Mouse (Mus musculus) kidney, embryonic 14.5 days (tissue): ENCODE results near the gene Ppp2r5b. TPM values are rescaled to one million over a fixed set of nuclear protein-coding genes. Genes with fewer than 3 reads are reported as not detected.
A peak's percentile ranks its signal among the peaks of the same experiment; 100 is the strongest.

Experiments
- ATAC-seq: fragments of 200-750 bp; cut with Nextera tagmentation; 2 replicates; pipeline ENCODE4 v1.8.0; 2017; ENCODE audit warnings: moderate number of reproducible peaks, mild to moderate bottlenecking, moderate TSS enrichment, moderate library complexity; ENCODE audit not compliant: low FRiP score, low TSS enrichment
- H3K27ac ChIP-seq: fragments of 300-500 bp; sonication (generic); 2 replicates; pipeline ENCODE4 v1.5.1; 2014; ENCODE audit warnings: low read depth, mild to moderate bottlenecking, low read length, moderate library complexity, mixed read lengths
- H3K27me3 ChIP-seq: fragments of 300-500 bp; sonication (generic); 2 replicates; pipeline ENCODE4 v1.6.1; 2014; ENCODE audit warnings: mild to moderate bottlenecking, low read length; ENCODE audit not compliant: control insufficient read depth, insufficient read depth
- H3K36me3 ChIP-seq: fragments of 300-500 bp; sonication (generic); 2 replicates; pipeline ENCODE4 v1.6.1; 2014; ENCODE audit warnings: low read length, mixed read lengths; ENCODE audit not compliant: control insufficient read depth, insufficient read depth
- H3K4me1 ChIP-seq: fragments of 300-500 bp; sonication (generic); 2 replicates; pipeline ENCODE4 v1.6.1; 2014; ENCODE audit warnings: low read length, mixed read lengths; ENCODE audit not compliant: control insufficient read depth, insufficient read depth
- H3K4me2 ChIP-seq: fragments of 300-500 bp; sonication (generic); replicated peaks from 2 replicates; pipeline ENCODE4 v1.6.1; 2014; ENCODE audit warnings: low read depth, mild to moderate bottlenecking, low read length
- H3K4me3 ChIP-seq: fragments of 300-500 bp; sonication (generic); 2 replicates; pipeline ENCODE4 v1.5.1; 2014; ENCODE audit warnings: mild to moderate bottlenecking, low read length
- H3K9ac ChIP-seq: fragments of 300-500 bp; sonication (generic); 2 replicates; pipeline ENCODE4 v1.6.1; 2014; ENCODE audit warnings: low read depth, mild to moderate bottlenecking, low read length, moderate library complexity
- H3K9me3 ChIP-seq: fragments of 300-500 bp; sonication (generic); 2 replicates; pipeline ENCODE4 v1.6.1; 2016; ENCODE audit warnings: low read length; ENCODE audit not compliant: control insufficient read depth
- WGBS: fragments of 180-500 bp; shearing (Covaris S2); extraction: QIAGEN DNeasy Blood & Tissue Kit; methylation state at CpG from one replicate; pipeline ENCODE4 v1.1.7; 2014; 5-methylcytosine and 5-hydroxymethylcytosine counted together
- polyA plus RNA-seq: library from polyadenylated mRNA; unstranded; fragments of >200 nt; fragmentation: Nextera tagmentation; extraction: Ambion mirVana; gene quantifications from 2 replicates; pipeline ENCODE4 v1.2.1, GENCODE M21; 2014

Ppp2r5b gene
- polyA plus RNA-seq = 16.4 and 19.7 TPM in 2 replicates

DNA sequence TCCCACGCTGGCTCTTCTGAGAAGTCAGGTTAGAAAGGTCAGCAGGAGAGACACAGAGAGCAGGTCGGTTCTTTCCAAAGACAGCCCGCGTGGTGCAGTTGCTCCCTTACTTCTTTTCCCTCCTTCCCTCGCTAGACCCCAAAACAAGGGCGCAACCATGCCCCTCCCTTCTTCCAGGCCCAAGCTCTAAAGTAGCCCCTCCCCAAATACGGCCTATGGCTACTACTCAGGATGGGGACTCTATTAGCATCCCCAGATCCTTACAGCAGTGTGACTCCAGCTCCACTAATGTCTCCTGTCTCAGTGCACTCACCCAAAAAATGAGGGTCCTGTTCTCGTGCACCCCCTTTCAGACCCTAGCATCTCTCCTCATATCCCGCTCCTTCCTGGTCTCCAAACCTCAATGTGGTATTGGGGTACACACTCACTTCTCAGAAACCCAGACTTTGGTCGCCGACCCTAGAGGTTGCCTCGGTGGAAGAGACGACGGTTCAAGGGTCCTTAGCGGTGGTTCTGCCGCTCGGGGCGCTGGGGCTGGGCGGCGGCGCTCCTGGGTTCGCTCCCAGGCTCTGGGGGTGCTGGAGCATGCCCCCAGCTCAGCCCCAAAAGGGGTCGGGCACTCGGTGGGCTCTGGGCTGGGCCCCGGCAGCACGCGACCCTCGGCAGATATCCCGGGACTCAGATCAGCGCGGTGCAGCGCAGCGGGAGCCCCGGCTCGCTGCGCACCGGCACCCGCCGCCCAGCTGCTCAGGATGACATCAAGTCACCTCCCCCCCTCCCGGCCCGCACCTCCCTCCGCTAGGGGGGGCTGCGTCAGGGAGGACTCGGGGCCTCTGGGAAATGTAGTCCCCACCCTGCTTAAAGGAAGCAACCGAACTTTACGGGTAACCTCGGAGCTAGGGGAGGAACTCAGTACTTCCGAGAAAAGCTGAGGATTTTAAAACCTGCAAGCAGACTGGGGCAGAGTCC lies at the start of gene Ppp2r5b:
TSS of gene Ppp2r5b (minus strand) at position 789 of the 969 bp plus-strand sequence.
- Histone ChIP-seq H3K36me3 (peaks cover 19% of the 10 kb centered on the region; the same call in 1 of the 2 replicates), H3K9me3 (no peaks in the 10 kb centered on the region), H3K4me1 (peaks cover 17% of the 10 kb centered on the region), H3K27me3 (no peaks in the 10 kb centered on the region), H3K4me2 (peak within 1 kb of the TSS; percentile 88), H3K9ac (peak within 1 kb of the TSS; percentile 79), H3K27ac (peak within 1 kb of the TSS; percentile 96), H3K4me3 (peak within 1 kb of the TSS; percentile 76)
- WGBS = 1% methylated on average over 48 of the region's 48 CpGs
- peak; percentile 91 for ATAC-seq

DNA sequence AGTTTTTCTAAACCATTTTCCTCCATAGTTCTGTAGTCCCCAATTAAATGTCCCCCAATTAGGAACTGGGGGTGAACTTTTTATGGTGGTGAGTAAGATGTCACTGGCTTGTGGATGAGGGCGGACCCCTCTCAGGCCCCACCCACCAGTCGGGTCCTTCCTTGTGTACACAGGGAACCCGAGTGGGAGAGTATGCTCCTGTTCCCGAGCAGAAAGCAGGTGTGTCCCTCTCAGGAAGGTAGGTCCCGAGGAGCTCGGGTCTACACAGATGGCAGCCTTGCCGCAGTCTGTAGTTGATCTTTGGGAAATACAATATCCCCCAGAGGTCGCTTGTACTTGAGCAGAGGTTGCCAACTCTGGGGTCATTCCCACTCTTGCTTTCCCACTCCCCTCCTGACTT lies 49.6 kb upstream of the Ppp2r5b start:
- no peak for ATAC-seq
- H3K36me3 ChIP-seq = peaks cover 68% of the 10 kb centered on the region
- WGBS = 69% methylated on average over 8 of the region's 8 CpGs

DNA sequence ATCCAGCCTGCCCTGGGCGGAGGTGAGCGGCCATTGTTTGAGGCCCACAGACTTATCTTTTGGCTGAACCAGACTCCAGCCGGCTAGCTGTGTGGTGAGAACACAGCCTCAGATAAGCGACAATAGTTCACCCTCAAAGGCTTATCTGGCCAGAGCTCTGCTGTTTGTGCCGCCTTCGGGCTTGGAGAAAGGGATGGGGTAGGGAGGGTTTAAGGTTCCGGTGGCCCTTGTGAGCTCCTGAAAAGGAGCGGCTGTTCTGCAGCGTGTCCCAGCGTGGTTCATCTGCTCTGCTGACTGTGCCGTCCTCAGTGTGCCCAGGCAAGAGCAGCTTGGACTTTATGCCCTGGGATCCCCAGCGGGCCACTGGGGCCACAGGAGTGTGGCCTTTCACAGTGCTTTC lies 48.8 kb upstream of the Ppp2r5b start:
- Histone ChIP-seq H3K4me2 (no peak overlapping the region), H3K4me3 (no peak overlapping the region), H3K9ac (no peak overlapping the region), H3K36me3 (peaks cover 69% of the 10 kb centered on the region), H3K27me3 (no peaks in the 10 kb centered on the region), H3K4me1 (peaks cover 7% of the 10 kb centered on the region), H3K27ac (no peak overlapping the region), H3K9me3 (no peaks in the 10 kb centered on the region)
- no peak for ATAC-seq
- WGBS = 95% methylated on average over 12 of the region's 12 CpGs

More for the DNA sequence above, 49.6 kb upstream of the Ppp2r5b start:
- Histone ChIP-seq H3K9ac (no peak overlapping the region), H3K4me1 (no peaks in the 10 kb centered on the region), H3K27ac (no peak overlapping the region), H3K4me2 (no peak overlapping the region), H3K4me3 (no peak overlapping the region), H3K9me3 (no peaks in the 10 kb centered on the region), H3K27me3 (no peaks in the 10 kb centered on the region)

DNA sequence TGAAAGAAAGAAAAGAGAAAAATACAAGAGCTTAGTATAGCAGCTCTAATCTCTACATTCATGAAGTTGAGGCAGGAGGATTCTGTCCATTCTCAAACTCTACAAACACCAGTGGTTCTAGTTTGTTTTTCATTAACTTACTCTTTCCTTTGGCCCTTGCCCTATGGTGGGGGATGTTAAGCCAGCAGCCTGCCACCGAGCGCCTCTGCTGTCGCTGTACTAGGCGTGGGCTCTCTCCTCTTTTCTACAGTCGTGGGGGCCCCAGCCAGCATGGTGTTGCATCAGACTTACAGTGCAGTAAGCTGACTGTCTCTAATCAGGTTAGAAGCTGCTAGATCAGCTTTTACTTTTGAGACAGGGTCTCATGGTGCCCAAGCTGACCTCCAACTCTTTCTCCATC lies 47.3 kb upstream of the Ppp2r5b start:
- Histone ChIP-seq H3K36me3 (peaks cover 70% of the 10 kb centered on the region), H3K27ac (no peak overlapping the region), H3K27me3 (no peaks in the 10 kb centered on the region), H3K9me3 (no peaks in the 10 kb centered on the region), H3K4me2 (no peak overlapping the region), H3K9ac (no peak overlapping the region), H3K4me1 (peaks cover 22% of the 10 kb centered on the region), H3K4me3 (no peak overlapping the region)
- ATAC-seq = no peak
- 89% methylated on average over 5 of the region's 5 CpGs for WGBS

DNA sequence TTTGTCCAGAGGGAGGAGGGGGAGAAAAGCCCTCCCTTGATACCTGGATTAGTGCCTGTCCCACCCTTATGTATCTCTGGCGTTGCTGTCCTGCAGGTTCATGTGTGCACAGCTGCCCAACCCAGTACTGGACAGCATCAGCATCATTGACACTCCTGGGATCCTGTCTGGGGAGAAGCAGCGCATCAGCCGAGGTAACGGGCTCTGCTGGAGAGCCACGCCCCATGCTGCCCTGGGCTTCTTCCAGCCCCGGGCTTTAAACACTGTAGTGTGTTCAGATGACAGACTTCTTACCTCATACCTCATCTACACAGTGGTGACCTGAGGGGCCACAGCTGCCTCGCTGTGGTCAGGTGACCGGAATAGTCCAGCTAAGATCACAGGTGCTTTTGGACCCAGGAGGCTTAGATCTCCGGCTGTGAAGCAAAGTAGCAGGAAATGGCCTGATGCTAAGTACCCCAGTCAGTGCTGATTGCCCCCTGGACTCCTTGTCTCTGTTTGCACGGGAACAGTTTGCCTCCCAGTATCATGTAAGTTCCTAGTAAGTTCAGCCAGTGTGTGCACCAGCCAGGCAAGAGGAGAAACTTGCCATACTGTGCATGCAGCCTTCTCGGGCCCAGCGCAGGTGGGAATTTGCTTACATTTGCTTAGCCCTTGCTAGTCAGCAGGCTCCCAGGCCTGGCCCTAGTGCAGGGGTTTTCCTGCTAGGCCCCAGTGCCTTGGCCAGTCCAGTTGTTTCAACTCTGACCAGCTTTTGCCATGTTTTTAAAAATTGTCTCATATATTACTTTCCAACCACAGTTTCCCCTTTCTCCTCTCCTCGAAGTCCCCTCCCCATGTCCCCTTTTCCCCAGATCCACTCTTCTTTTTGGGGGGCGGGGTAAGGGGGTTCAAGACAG lies 45.7 kb upstream of the Ppp2r5b start:
- H3K36me3 ChIP-seq = peaks cover 59% of the 10 kb centered on the region
- no peak for ATAC-seq
- 77% methylated on average over 14 of the region's 14 CpGs for WGBS
- no peak overlapping the region for H3K4me3 ChIP-seq
- no peak overlapping the region for H3K9ac ChIP-seq
- H3K27me3 ChIP-seq = no peaks in the 10 kb centered on the region
- H3K9me3 ChIP-seq = no peaks in the 10 kb centered on the region
- H3K4me2 ChIP-seq = no peak overlapping the region
- peaks cover 22% of the 10 kb centered on the region for H3K4me1 ChIP-seq
- no peak overlapping the region for H3K27ac ChIP-seq

DNA sequence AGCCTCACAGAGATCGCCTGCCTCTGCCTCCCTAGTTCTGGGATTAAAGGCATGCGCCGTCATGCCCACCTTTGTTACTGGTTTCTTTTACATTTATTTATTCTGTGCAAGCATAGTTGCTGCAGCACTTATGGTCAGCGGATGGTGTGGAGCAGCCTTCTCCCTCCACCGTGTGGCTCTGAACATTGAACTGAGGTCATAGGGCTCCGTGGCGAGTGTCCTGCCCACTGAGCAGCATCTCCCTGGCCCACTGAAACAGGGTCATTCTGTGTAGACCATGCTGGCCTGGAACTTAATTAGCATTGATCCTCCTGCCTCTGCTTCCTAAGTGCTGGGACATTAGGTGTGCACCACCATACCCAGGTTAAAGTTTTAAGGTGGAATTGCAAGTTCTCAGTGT lies 44.9 kb upstream of the Ppp2r5b start:
- Histone ChIP-seq H3K27ac (no peak overlapping the region), H3K4me1 (peaks cover 25% of the 10 kb centered on the region), H3K27me3 (no peaks in the 10 kb centered on the region), H3K9me3 (no peaks in the 10 kb centered on the region), H3K36me3 (peaks cover 55% of the 10 kb centered on the region), H3K9ac (no peak overlapping the region), H3K4me3 (no peak overlapping the region), H3K4me2 (no peak overlapping the region)
- 82% methylated on average over 7 of the region's 7 CpGs for WGBS
- ATAC-seq = no peak

DNA sequence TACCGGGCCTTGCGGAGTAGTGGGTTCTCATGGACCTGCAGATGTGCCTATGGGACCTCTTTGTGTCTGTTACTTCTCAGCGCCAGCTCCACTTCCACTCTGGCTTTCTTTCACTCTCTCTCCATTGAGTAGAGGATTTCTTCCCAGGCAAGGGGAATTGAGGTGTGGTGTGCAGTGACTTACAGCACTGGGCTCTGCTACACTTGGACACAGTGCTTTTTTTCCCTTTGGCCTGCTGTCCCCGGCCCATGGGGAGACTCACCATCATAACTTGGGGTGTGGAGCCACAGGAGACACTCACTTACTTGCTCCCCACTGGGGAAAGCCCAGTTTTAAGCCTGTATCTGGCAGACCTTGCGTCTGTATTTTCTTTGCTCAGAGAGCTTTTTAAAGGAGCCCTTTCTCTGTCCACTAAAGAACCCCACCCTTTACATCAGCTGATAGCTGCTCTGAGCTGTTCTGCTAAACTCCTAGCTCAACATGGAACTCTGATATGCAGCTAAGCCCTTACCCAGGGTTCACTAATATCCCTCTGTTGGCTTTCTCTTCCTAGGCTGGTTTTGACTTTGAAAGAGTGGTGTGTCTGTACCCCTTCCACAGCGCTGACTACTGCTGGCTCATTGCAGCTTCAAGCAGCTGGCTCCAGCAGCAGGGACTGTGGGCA lies 43.9 kb upstream of the Ppp2r5b start:
- WGBS = 82% methylated on average over 6 of the region's 6 CpGs
- peak overlapping the region; percentile 62; the same call in 1 of the 2 replicates for H3K4me2 ChIP-seq
- H3K36me3 ChIP-seq = peaks cover 46% of the 10 kb centered on the region
- no peak overlapping the region for H3K27ac ChIP-seq
- peaks cover 28% of the 10 kb centered on the region for H3K4me1 ChIP-seq
- H3K27me3 ChIP-seq = no peaks in the 10 kb centered on the region
- no peak overlapping the region for H3K4me3 ChIP-seq
- no peaks in the 10 kb centered on the region for H3K9me3 ChIP-seq
- H3K9ac ChIP-seq = peak overlapping the region; percentile 37; the same call in 1 of the 2 replicates
- no peak for ATAC-seq

DNA sequence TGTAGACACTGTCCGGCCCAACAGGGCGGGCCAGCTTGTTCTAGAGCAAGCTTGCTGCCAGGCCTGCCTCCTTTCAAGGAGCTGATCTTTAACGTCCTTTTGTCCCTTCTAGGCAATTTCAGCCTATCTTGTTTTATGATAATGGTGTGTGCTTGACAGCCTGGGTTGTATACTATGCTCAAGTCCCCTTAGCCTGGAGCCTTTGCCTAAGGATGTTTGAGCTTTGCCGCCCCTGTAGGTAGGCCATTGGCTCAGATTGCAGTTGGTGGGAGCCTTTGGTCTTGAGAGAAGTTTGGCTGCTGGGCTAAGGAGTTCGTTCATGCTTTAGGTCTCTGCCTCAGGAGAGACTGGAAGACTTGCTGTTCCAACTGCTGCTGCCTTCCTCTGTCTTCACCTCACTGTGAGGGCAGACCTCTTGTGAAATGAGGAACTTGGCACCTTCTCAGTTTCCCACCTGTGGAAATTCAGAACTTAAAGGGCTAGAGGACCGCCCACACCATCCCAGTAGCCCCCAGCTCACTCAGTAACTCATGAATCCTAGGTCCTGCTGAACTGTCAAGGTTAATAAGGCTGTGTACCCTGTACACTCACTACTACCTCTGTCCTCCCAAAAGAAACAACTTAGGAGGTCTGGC lies 42.9 kb upstream of the Ppp2r5b start:
- Histone ChIP-seq H3K9me3 (no peaks in the 10 kb centered on the region), H3K4me2 (peak overlapping the region; percentile 62), H3K27me3 (no peaks in the 10 kb centered on the region), H3K36me3 (peaks cover 36% of the 10 kb centered on the region), H3K27ac (peak overlapping the region; percentile 61; the same call in 1 of the 2 replicates), H3K4me3 (peak overlapping the region; percentile 82), H3K4me1 (peaks cover 28% of the 10 kb centered on the region), H3K9ac (peak overlapping the region; percentile 85; the same call in 1 of the 2 replicates)
- no peak for ATAC-seq
- WGBS = 21% methylated on average over 6 of the region's 6 CpGs
